Mouse (Mus musculus): ENCODE measurements around the gene Usp53. TPM values are rescaled to one million over a fixed set of nuclear protein-coding genes. Genes with fewer than 3 reads are reported as not detected.
"Not testable (repeated sequence)": the region's sequence is repeated elsewhere in the genome, so short reads cannot be mapped to it uniquely, and the experiment has no call there.

The Usp53 gene
- total RNA-seq, 2 experiments from 2014 or later = 4.9 to 8.3 TPM

- peak; percentile 93 for ATAC-seq (replicated peaks; ENCODE audit: poor library complexity, severe bottlenecking)
Measured at GRCm38 (mm10) chr3:122964301-122964700, 20.0 kb downstream of the Usp53 start.

- no peak for ATAC-seq (replicated peaks; ENCODE audit: poor library complexity, severe bottlenecking)
Measured at GRCm38 (mm10) chr3:122950129-122950528, 34.2 kb downstream of the Usp53 start.

- ATAC-seq (replicated peaks; ENCODE audit: poor library complexity, severe bottlenecking) = no peak
Measured at GRCm38 (mm10) chr3:122943387-122943890, 40.9 kb downstream of the Usp53 start.

DNA sequence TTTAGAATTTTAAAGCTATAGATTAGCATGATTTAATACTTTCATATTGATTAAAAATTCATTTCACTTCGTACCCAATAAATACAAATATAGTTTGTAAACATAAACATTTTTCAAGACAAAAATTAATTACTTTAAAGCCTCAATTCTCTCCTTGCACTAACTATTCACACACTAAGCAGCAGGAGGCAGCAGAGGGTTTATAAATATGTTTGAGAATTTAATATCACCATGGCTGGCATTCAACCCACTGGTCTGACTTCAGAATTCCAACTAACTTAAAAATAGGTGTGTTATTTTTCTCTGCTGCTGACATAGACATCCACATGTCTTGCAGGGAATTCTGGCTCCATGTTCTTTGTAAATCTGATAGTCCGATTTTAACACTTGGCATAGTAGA, 45.1 kb downstream of the Usp53 start:
- ATAC-seq (replicated peaks; ENCODE audit: poor library complexity, severe bottlenecking) = peak; percentile 68

DNA sequence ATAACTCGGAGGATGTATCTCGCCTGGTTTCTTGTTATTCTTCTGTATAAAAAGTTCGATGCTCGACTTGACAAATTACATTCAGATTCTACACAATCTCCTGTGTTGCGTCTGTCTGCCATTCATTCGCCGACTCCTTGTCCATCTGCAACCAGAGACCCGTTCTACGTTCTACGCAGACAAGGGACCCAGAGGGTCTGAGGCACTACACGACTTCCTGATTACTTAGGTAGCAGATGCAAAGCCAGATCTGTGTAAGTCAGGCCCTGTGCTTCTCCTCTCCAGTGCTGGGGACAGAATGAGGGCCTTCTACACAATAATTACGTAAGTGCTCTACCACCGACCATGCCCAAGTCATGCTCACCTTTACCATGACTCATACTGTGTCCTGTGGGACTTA, 47.1 kb downstream of the Usp53 start:
- not testable (repeated sequence) for ATAC-seq (replicated peaks; ENCODE audit: poor library complexity, severe bottlenecking)

DNA sequence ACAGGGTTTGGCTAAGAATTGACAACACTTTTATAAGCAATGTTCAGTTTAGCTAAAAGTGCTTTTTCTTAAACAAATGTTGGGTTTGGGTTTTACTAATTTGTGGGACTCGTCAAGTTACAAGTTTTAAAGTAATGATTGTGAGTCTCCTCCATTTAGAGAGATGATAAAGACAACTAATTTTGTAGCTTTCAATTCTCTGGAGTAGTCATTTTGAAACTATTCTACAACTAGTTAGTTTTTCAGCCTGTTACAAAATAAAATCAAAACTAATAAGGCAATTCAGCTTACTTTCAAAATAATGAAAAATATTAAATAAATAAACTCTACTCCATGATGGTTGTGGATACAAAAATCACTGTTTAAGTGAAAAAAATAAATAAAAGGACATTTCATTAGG, 51.8 kb downstream of the Usp53 start:
- ATAC-seq (replicated peaks; ENCODE audit: poor library complexity, severe bottlenecking) = no peak

- ATAC-seq (replicated peaks; ENCODE audit: poor library complexity, severe bottlenecking) = no peak
Measured at GRCm38 (mm10) chr3:122929723-122930122, 54.6 kb downstream of the Usp53 start.

DNA sequence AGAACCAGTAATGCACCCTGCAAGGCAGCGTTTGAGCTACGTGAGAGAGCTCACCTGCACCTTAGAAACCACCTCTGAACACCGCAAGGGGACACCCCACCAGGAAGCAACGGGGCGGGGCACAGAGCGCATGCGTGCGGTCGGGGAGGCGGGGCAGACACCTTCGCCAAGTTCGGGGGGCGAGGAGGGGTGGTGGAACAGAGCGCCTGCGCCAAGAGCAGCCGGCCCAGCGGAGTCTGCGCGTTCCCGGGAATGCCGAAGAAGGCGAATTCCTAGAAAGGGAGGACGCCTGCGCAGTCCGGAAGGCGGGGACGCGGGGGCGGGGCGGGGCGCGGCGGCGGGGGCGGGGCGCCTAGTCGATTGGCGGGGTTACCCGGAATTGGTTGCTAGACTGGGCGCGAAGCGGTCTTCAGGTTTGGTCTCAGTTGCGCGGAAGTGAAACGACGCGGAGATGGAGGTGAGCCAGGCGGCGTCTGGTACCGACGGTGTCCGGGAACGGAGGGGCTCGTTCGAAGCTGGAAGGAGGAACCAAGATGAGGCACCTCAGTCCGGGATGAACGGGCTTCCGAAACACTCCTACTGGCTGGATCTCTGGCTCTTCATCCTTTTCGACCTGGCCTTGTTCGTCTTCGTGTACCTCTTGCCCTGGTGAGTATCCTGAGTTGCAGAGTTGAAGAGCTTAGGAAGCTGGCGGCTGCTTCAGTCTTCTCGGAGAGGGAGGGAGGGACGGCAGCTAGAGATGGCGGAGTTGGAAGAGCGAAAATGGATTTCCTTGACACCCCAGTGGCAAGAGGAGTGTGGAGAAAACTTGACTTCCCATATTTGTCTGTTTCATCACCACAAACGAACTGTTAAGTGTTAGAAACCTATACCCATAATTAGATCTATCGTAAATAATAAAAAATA, 60.0 kb downstream of the Usp53 start, which contains the start of gene 1810037I17Rik:
Gene 1810037I17Rik, plus strand, starts transcription at position 195 of the 906 bp plus-strand sequence.
- peak; percentile 89 for ATAC-seq (replicated peaks; ENCODE audit: poor library complexity, severe bottlenecking)

- ATAC-seq (replicated peaks; ENCODE audit: poor library complexity, severe bottlenecking) = no peak
Measured at GRCm38 (mm10) chr3:122923147-122923546, 61.2 kb downstream of the Usp53 start.

DNA sequence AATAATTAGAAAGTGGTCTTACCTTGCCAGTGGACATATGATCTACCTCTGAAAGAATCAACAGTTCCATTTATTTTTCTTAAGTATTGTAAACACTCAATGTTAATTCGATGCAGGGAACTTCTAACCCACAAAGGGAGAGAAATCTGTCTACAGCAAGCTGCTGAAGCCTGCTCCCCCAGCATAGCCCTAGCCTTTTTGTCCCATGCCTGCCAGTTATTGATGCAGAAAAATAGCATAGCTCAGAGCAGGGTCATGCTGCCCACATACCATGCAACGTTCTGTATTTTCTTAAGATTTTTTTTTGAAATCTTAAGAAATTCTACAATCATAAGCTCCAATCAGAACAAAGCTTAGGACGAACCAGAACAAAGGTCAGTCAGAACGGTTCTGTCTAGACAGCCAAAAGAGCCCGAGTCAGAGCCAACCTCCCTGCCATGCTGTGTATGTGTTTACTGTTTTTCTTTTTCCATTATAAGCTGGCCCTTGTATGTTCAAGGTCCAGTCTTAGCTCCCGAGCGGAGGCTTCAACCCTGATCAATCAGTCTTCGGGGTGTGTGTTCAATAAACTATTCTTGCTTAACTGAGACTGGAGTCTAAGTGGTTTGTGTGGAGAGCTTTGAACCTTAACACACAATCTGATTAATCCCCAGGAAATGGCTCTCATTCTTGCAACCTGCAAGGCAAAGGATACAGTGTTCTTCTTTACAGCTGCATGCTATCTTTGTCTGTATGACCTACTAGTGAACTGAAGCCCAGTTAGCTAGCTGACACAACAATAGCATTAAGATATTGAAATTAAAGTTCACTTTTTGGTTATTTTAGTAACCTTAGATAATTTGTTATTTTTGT, 62.4 kb downstream of the Usp53 start:
- no peak for ATAC-seq (replicated peaks; ENCODE audit: poor library complexity, severe bottlenecking)

DNA sequence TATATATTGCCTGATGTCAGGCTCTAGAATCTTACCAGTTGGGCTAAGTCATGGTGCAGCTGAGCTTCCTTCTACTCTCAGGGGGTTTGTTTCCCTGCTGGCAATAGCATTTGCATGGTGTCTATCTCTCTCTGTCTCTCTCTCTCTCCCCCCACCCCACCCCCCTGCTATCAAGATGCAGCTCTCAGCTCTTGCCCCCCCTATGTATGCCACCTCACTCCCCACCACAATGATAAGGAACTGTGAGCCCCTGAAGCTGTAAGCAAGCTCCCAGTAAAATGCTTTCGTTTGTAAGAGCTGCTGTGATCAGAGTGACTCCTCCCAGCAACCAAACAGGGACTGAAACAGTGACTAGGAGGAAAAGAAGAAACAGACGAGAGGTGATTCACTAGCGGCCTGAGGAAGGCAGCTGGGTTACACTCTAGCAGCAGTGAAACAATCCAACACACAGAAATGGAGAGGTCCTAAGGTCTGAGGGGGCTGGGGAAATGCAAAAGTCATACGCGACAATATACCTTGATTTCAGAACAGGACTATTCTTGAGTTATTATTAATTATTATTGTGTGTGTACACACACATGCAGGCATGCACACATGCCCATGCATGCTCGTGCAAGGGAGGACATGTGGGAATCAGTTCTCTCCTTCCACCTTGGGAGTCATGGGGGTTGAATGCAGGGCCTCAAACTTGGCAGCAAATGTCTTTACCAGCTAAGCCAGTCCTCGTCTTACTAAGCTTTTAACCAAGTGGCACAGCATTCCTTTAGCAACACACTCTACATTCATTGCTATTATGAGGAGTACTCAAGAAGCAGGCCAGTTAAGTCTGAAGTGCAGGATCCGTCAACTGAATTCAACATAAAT, 63.5 kb downstream of the Usp53 start:
- ATAC-seq (replicated peaks; ENCODE audit: poor library complexity, severe bottlenecking) = 0 out of 2 replicates have a peak, but pooled peaks have one; percentile 4

- no peak for ATAC-seq (replicated peaks; ENCODE audit: poor library complexity, severe bottlenecking)
Measured at GRCm38 (mm10) chr3:122919260-122919659, 65.0 kb downstream of the Usp53 start, which contains the start of gene Gm10959. Gm10959 (minus strand) TSS chr3:122919360.

- peak; percentile 58 for ATAC-seq (replicated peaks; ENCODE audit: poor library complexity, severe bottlenecking)
Measured at GRCm38 (mm10) chr3:122918672-122919071, 65.6 kb downstream of the Usp53 start.

- ATAC-seq (replicated peaks; ENCODE audit: poor library complexity, severe bottlenecking) = no peak
Measured at GRCm38 (mm10) chr3:122916191-122916680, 68.1 kb downstream of the Usp53 start.

DNA sequence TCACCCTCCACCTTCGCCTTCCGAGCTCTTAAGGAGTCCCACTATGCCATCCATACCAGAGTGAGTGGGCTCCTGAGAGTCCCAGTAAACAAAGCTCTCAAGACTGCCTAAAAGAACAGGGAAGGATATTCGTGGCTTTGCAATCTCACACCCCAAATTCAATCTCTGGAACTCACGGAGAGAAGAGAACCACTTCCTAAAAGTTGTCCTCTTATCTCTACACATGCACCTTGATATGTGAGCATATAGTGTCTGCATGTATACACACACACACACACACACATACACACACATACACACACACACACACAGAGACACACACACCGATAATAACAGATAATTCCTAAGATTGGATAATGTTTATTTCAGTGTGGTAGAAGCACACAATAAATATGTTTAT, 68.8 kb downstream of the Usp53 start:
- ATAC-seq (replicated peaks; ENCODE audit: poor library complexity, severe bottlenecking) = no peak

GRCm38 (mm10) chr3:122907841-122908240, 76.5 kb downstream of the Usp53 start:
- ATAC-seq (replicated peaks; ENCODE audit: poor library complexity, severe bottlenecking) = no peak

- peak; percentile 88 for ATAC-seq (replicated peaks; ENCODE audit: poor library complexity, severe bottlenecking)
Measured at GRCm38 (mm10) chr3:122903746-122904433, 80.4 kb downstream of the Usp53 start.

- ATAC-seq (replicated peaks; ENCODE audit: poor library complexity, severe bottlenecking) = no peak
Measured at GRCm38 (mm10) chr3:122898254-122898653, 86.1 kb downstream of the Usp53 start.

GRCm38 (mm10) chr3:122895189-122895731, 89.0 kb downstream of the Usp53 start:
- no peak for ATAC-seq (replicated peaks; ENCODE audit: poor library complexity, severe bottlenecking)

Measured in granulocyte monocyte progenitor cell, adult 5-6 weeks (primary cell).